Mouse (Mus musculus) lung, postnatal 0 days (tissue): ENCODE measurements around the gene Rpl35.
"Not testable (repeated sequence)": the region's sequence is repeated elsewhere in the genome, so short reads cannot be mapped to it uniquely, and the experiment has no call there.

Source experiments
- CTCF ChIP-seq: IDR thresholded peaks from 2 replicates; pipeline ENCODE4 v1.5.1; 2016; ENCODE audit warnings: antibody characterized with exemption, mild to moderate bottlenecking
- EP300 ChIP-seq: IDR thresholded peaks from 2 replicates; pipeline ENCODE4 v1.6.1; 2016; ENCODE audit warnings: antibody characterized with exemption, mild to moderate bottlenecking, control low read depth

DNA sequence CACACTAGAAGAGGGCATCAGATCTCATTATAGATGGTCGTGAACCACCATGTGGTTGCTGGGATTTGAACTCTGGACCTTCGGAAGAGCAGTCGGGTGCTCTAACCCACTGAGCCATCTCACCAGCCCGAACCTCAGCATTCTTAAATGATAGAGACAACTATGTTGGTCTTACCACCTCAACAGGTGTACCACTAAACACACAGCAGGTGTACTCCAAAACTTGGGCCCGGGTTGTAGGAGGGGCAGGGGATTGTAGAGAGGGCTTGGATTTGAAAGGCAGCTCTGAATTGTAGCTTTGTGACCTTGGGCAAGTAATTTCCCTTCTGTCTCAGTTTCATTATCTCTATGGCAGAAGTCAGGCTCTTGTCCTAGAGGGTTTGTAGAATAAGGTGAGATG is 4.7 kb upstream of the Rpl35 start:
- TF ChIP-seq EP300, CTCF: not testable (repeated sequence)
